Mouse (Mus musculus) testis, adult 2 months (tissue): ENCODE measurements around the gene Kat2b. TPM values are rescaled to one million over a fixed set of nuclear protein-coding genes. Genes with fewer than 3 reads are reported as not detected.
"Not testable (repeated sequence)": the region's sequence is repeated elsewhere in the genome, so short reads cannot be mapped to it uniquely, and the experiment has no call there.

Source experiments
- H3K27ac ChIP-seq: fragments of 200-500 bp; 2 replicates; pipeline ENCODE4 v1.5.1; 2012; ENCODE audit warnings: low read depth, low read length; ENCODE audit not compliant: control insufficient read depth, insufficient read depth
- H3K27me3 ChIP-seq: fragments of 200-500 bp; 2 replicates; pipeline ENCODE4 v1.6.1; 2012; ENCODE audit warnings: mild to moderate bottlenecking, low read length, moderate library complexity; ENCODE audit not compliant: control insufficient read depth, insufficient read depth
- H3K36me3 ChIP-seq: fragments of 200-500 bp; 2 replicates; pipeline ENCODE4 v1.6.1; 2012; ENCODE audit warnings: mild to moderate bottlenecking, low read length; ENCODE audit not compliant: control insufficient read depth, insufficient read depth
- H3K4me1 ChIP-seq: fragments of 200-500 bp; 2 replicates; pipeline ENCODE4 v1.6.1; 2012; ENCODE audit warnings: low read length; ENCODE audit not compliant: control insufficient read depth, insufficient read depth
- H3K4me3 ChIP-seq: fragments of 200-500 bp; 2 replicates; pipeline ENCODE4 v1.5.1; 2012; ENCODE audit warnings: low read depth, mild to moderate bottlenecking, low read length, moderate library complexity, mixed read lengths; ENCODE audit not compliant: control insufficient read depth
- CTCF ChIP-seq: fragments of 200-500 bp; IDR thresholded peaks from 2 replicates; pipeline ENCODE4 v1.5.1; 2012; ENCODE audit warnings: low read depth, mild to moderate bottlenecking, inconsistent platforms, low read length, moderate library complexity; ENCODE audit not compliant: control insufficient read depth, insufficient read depth, insufficient replicate concordance
- POLR2A ChIP-seq: fragments of 200-500 bp; IDR thresholded peaks from 2 replicates; pipeline ENCODE4 v1.6.1; 2012; ENCODE audit warnings: low read depth, mild to moderate bottlenecking, inconsistent platforms, low read length, moderate library complexity; ENCODE audit not compliant: control insufficient read depth
- polyA plus RNA-seq: library from polyadenylated mRNA; depleted of rRNA; stranded (reverse); fragments of >200 nt; gene quantifications from 2 replicates; pipeline ENCODE4 v1.2.3, GENCODE M21; 2012

Kat2b gene
- polyA plus RNA-seq, 1 experiment = 14.6 TPM

GRCm38 (mm10) chr17:53656369-53656860 lies 89.8 kb downstream of the Kat2b start:
- Histone ChIP-seq H3K27me3 (no peaks in the 10 kb centered on the region), H3K4me3 (no peak overlapping the region), H3K27ac (no peak overlapping the region), H3K4me1 (no peaks in the 10 kb centered on the region), H3K36me3 (no peaks in the 10 kb centered on the region)
- no peak for TF ChIP-seq POLR2A
- TF ChIP-seq CTCF = no peak

- peak; percentile 20; the same call in 1 of the 2 replicates for TF ChIP-seq CTCF
- H3K27me3 ChIP-seq, H3K36me3 ChIP-seq, H3K4me1 ChIP-seq, H3K27ac ChIP-seq, H3K4me3 ChIP-seq: not testable (repeated sequence)
Measured at GRCm38 (mm10) chr17:53657391-53657790, 90.7 kb downstream of the Kat2b start.

- Histone ChIP-seq H3K36me3 (no peaks in the 10 kb centered on the region), H3K27me3 (no peaks in the 10 kb centered on the region), H3K4me3 (no peak overlapping the region), H3K4me1 (no peaks in the 10 kb centered on the region), H3K27ac (no peak overlapping the region)
- no peak for TF ChIP-seq CTCF
- TF ChIP-seq POLR2A = no peak
Measured at GRCm38 (mm10) chr17:53658668-53659067, 92.0 kb downstream of the Kat2b start.

GRCm38 (mm10) chr17:53659230-53659629 lies 92.6 kb downstream of the Kat2b start:
- Histone ChIP-seq H3K4me3 (no peak overlapping the region), H3K4me1 (no peaks in the 10 kb centered on the region), H3K27me3 (no peaks in the 10 kb centered on the region), H3K36me3 (no peaks in the 10 kb centered on the region), H3K27ac (no peak overlapping the region)
- no peak for TF ChIP-seq POLR2A
- TF ChIP-seq CTCF = no peak

GRCm38 (mm10) chr17:53659738-53660137 lies 93.1 kb downstream of the Kat2b start:
- H3K4me1 ChIP-seq = no peaks in the 10 kb centered on the region
- H3K27ac ChIP-seq = no peak overlapping the region
- H3K36me3 ChIP-seq = no peaks in the 10 kb centered on the region
- H3K4me3 ChIP-seq = no peak overlapping the region
- H3K27me3 ChIP-seq = no peaks in the 10 kb centered on the region
- TF ChIP-seq CTCF (no peak), POLR2A (no peak)

GRCm38 (mm10) chr17:53661056-53661840 lies 94.6 kb downstream of the Kat2b start:
- Histone ChIP-seq H3K36me3 (no peaks in the 10 kb centered on the region), H3K4me3 (no peak overlapping the region), H3K4me1 (no peaks in the 10 kb centered on the region), H3K27me3 (no peaks in the 10 kb centered on the region), H3K27ac (no peak overlapping the region)
- no peak for TF ChIP-seq CTCF
- no peak for TF ChIP-seq POLR2A

- TF ChIP-seq CTCF (no peak), POLR2A (no peak)
- H3K36me3 ChIP-seq = no peaks in the 10 kb centered on the region
- H3K27me3 ChIP-seq = no peaks in the 10 kb centered on the region
- H3K27ac ChIP-seq = no peak overlapping the region
- H3K4me1 ChIP-seq = no peaks in the 10 kb centered on the region
- no peak overlapping the region for H3K4me3 ChIP-seq
Measured at GRCm38 (mm10) chr17:53664267-53664666, 97.6 kb downstream of the Kat2b start.
